Mouse (Mus musculus) gastrocnemius, adult 8-10 months (tissue): ENCODE measurements around the gene Ptprj. TPM values are rescaled to one million over a fixed set of nuclear protein-coding genes. Genes with fewer than 3 reads are reported as not detected.

Source experiments
- DNase-seq, 2 experiments: peaks; one replicate each; pipeline ENCODE4 v3.0.0; 2022; ENCODE audit warnings: low spot score in 2 of 2
- total RNA-seq, 4 experiments: library from RNA; stranded (reverse); gene quantifications; 2 replicates each; pipeline ENCODE4 v1.2.4; 2022

Gene Ptprj
- 1 to 10 TPM; 1.3 to 3.1 (median 2.1) TPM for total RNA-seq

GRCm38 (mm10) chr2:90580236-90581005 lies at the start of gene Ptprj:
Gene Ptprj, minus strand, starts transcription at chr2:90580647.
- peak; percentile 33 to 38 for DNase-seq

GRCm38 (mm10) chr2:90629552-90629951 lies 49.1 kb upstream of the Ptprj start:
- DNase-seq: no peak

- DNase-seq: no peak
These were observed 47.8 kb upstream of the Ptprj start for GRCm38 (mm10) chr2:90628261-90628660.

- DNase-seq: peak; percentile 30 to 45
These were observed 44.5 kb upstream of the Ptprj start for GRCm38 (mm10) chr2:90624920-90625319.

GRCm38 (mm10) chr2:90624339-90624738 lies 43.9 kb upstream of the Ptprj start:
- no peak for DNase-seq

GRCm38 (mm10) chr2:90620815-90621214 lies 40.4 kb upstream of the Ptprj start:
- DNase-seq: no peak

GRCm38 (mm10) chr2:90619648-90620047 lies 39.2 kb upstream of the Ptprj start:
- DNase-seq: no peak

- DNase-seq: no peak
These were observed 34.3 kb upstream of the Ptprj start for GRCm38 (mm10) chr2:90614651-90615171.

GRCm38 (mm10) chr2:90613591-90613990 lies 33.1 kb upstream of the Ptprj start:
- DNase-seq: no peak

- DNase-seq: no peak
These were observed 32.6 kb upstream of the Ptprj start for GRCm38 (mm10) chr2:90613006-90613405.

GRCm38 (mm10) chr2:90611959-90612571 lies 31.6 kb upstream of the Ptprj start:
- peak; percentile 68 to 78 for DNase-seq

- no peak for DNase-seq
These were observed 20.6 kb upstream of the Ptprj start for GRCm38 (mm10) chr2:90601056-90601455.

GRCm38 (mm10) chr2:90588141-90588540 lies 7.7 kb upstream of the Ptprj start:
- DNase-seq: no peak

GRCm38 (mm10) chr2:90584506-90584905 lies 4.1 kb upstream of the Ptprj start:
- no peak for DNase-seq

- DNase-seq: no peak
These were observed 3.2 kb upstream of the Ptprj start for GRCm38 (mm10) chr2:90583628-90584131.

- no peak for DNase-seq
These were observed 2.4 kb upstream of the Ptprj start for GRCm38 (mm10) chr2:90582814-90583213.

GRCm38 (mm10) chr2:90582311-90582710 lies 1.9 kb upstream of the Ptprj start:
- no peak for DNase-seq

- no peak for DNase-seq
These were observed 1.3 kb upstream of the Ptprj start for GRCm38 (mm10) chr2:90581796-90582125.

GRCm38 (mm10) chr2:90581006-90581795 lies 754 bp upstream of the Ptprj start:
- no peak for DNase-seq

- DNase-seq: peak; percentile 22 to 32
These were observed 665 bp downstream of the Ptprj start for GRCm38 (mm10) chr2:90579728-90580235.

- DNase-seq: no peak
These were observed 1.3 kb downstream of the Ptprj start for GRCm38 (mm10) chr2:90579038-90579727.
